Mouse (Mus musculus): ENCODE measurements around the gene Cacng8. TPM values are rescaled to one million over a fixed set of nuclear protein-coding genes. Genes with fewer than 3 reads are reported as not detected.

The Cacng8 gene
- polyA plus RNA-seq, 1 experiment from 2014 or later = 17.3 TPM

- ATAC-seq = no peak
- WGBS = 84% methylated on average over 9 of the region's 9 CpGs
Measured at GRCm38 (mm10) chr7:3382123-3382522, 8.4 kb upstream of the Cacng8 start.

GRCm38 (mm10) chr7:3384807-3385319, 5.6 kb upstream of the Cacng8 start:
- no peaks in the 10 kb centered on the region for H3K27me3 ChIP-seq (ENCODE audit: control insufficient read depth, insufficient read depth, low read depth, low read length)
- no peak overlapping the region for H3K27ac ChIP-seq (ENCODE audit: low read length)
- peaks cover 21% of the 10 kb centered on the region for H3K4me1 ChIP-seq (ENCODE audit: control insufficient read depth, insufficient read depth, low read length)
- H3K36me3 ChIP-seq (ENCODE audit: control insufficient read depth, insufficient read depth, low read length) = no peaks in the 10 kb centered on the region
- no peak overlapping the region for H3K4me2 ChIP-seq (ENCODE audit: low read length)
- H3K9me3 ChIP-seq (replicated peaks; ENCODE audit: control insufficient read depth, low read length, poor library complexity, severe bottlenecking) = no peaks in the 10 kb centered on the region
- H3K9ac ChIP-seq (ENCODE audit: low read depth, low read length) = no peak overlapping the region
- no peak for ATAC-seq
- H3K4me3 ChIP-seq (ENCODE audit: low read depth, low read length) = no peak overlapping the region
- WGBS = 88% methylated on average over 5 of the region's 5 CpGs

More at GRCm38 (mm10) chr7:3382123-3382522, 8.4 kb upstream of the Cacng8 start:
- H3K9ac ChIP-seq (ENCODE audit: low read depth, low read length) = no peak overlapping the region
- H3K9me3 ChIP-seq (replicated peaks; ENCODE audit: control insufficient read depth, low read length, poor library complexity, severe bottlenecking) = no peaks in the 10 kb centered on the region
- no peak overlapping the region for H3K4me2 ChIP-seq (ENCODE audit: low read length)
- H3K27ac ChIP-seq (ENCODE audit: low read length) = no peak overlapping the region
- H3K4me3 ChIP-seq (ENCODE audit: low read depth, low read length) = no peak overlapping the region
- H3K27me3 ChIP-seq (ENCODE audit: control insufficient read depth, insufficient read depth, low read depth, low read length) = no peaks in the 10 kb centered on the region
- H3K4me1 ChIP-seq (ENCODE audit: control insufficient read depth, insufficient read depth, low read length) = peaks cover 1% of the 10 kb centered on the region; the same call in 1 of the 2 replicates
- H3K36me3 ChIP-seq (ENCODE audit: control insufficient read depth, insufficient read depth, low read length) = no peaks in the 10 kb centered on the region

- Histone ChIP-seq H3K4me1 (ENCODE audit: control insufficient read depth, insufficient read depth, low read length) (peaks cover 21% of the 10 kb centered on the region), H3K4me3 (ENCODE audit: low read depth, low read length) (no peak overlapping the region), H3K27ac (ENCODE audit: low read length) (no peak overlapping the region), H3K9me3 (replicated peaks; ENCODE audit: control insufficient read depth, low read length, poor library complexity, severe bottlenecking) (no peaks in the 10 kb centered on the region), H3K36me3 (ENCODE audit: control insufficient read depth, insufficient read depth, low read length) (no peaks in the 10 kb centered on the region), H3K4me2 (ENCODE audit: low read length) (no peak overlapping the region), H3K27me3 (ENCODE audit: control insufficient read depth, insufficient read depth, low read depth, low read length) (no peaks in the 10 kb centered on the region), H3K9ac (ENCODE audit: low read depth, low read length) (no peak overlapping the region)
- 85% methylated on average over 6 of the region's 6 CpGs for WGBS
- ATAC-seq = no peak
Measured at GRCm38 (mm10) chr7:3386036-3386730, 4.3 kb upstream of the Cacng8 start.

- Histone ChIP-seq H3K27me3 (ENCODE audit: control insufficient read depth, insufficient read depth, low read depth, low read length) (no peaks in the 10 kb centered on the region), H3K4me3 (ENCODE audit: low read depth, low read length) (no peak overlapping the region), H3K4me1 (ENCODE audit: control insufficient read depth, insufficient read depth, low read length) (peaks cover 35% of the 10 kb centered on the region), H3K27ac (ENCODE audit: low read length) (no peak overlapping the region), H3K9me3 (replicated peaks; ENCODE audit: control insufficient read depth, low read length, poor library complexity, severe bottlenecking) (no peaks in the 10 kb centered on the region), H3K4me2 (ENCODE audit: low read length) (peak overlapping the region; percentile 64; the same call in 1 of the 2 replicates), H3K9ac (ENCODE audit: low read depth, low read length) (no peak overlapping the region), H3K36me3 (ENCODE audit: control insufficient read depth, insufficient read depth, low read length) (no peaks in the 10 kb centered on the region)
- no peak for ATAC-seq
- WGBS = 88% methylated on average over 18 of the region's 18 CpGs
Measured at GRCm38 (mm10) chr7:3387761-3388160, 2.7 kb upstream of the Cacng8 start.

GRCm38 (mm10) chr7:3388885-3389284, 1.6 kb upstream of the Cacng8 start:
- Histone ChIP-seq H3K9me3 (replicated peaks; ENCODE audit: control insufficient read depth, low read length, poor library complexity, severe bottlenecking) (no peaks in the 10 kb centered on the region), H3K9ac (ENCODE audit: low read depth, low read length) (0 out of 2 replicates have a peak overlapping the region, but pooled peaks have one; percentile 40), H3K36me3 (ENCODE audit: control insufficient read depth, insufficient read depth, low read length) (no peaks in the 10 kb centered on the region), H3K27me3 (ENCODE audit: control insufficient read depth, insufficient read depth, low read depth, low read length) (no peaks in the 10 kb centered on the region), H3K4me2 (ENCODE audit: low read length) (peak overlapping the region; percentile 64), H3K27ac (ENCODE audit: low read length) (no peak overlapping the region), H3K4me1 (ENCODE audit: control insufficient read depth, insufficient read depth, low read length) (peaks cover 45% of the 10 kb centered on the region), H3K4me3 (ENCODE audit: low read depth, low read length) (peak overlapping the region; percentile 53)
- WGBS = 68% methylated on average over 6 of the region's 6 CpGs
- no peak for ATAC-seq

DNA sequence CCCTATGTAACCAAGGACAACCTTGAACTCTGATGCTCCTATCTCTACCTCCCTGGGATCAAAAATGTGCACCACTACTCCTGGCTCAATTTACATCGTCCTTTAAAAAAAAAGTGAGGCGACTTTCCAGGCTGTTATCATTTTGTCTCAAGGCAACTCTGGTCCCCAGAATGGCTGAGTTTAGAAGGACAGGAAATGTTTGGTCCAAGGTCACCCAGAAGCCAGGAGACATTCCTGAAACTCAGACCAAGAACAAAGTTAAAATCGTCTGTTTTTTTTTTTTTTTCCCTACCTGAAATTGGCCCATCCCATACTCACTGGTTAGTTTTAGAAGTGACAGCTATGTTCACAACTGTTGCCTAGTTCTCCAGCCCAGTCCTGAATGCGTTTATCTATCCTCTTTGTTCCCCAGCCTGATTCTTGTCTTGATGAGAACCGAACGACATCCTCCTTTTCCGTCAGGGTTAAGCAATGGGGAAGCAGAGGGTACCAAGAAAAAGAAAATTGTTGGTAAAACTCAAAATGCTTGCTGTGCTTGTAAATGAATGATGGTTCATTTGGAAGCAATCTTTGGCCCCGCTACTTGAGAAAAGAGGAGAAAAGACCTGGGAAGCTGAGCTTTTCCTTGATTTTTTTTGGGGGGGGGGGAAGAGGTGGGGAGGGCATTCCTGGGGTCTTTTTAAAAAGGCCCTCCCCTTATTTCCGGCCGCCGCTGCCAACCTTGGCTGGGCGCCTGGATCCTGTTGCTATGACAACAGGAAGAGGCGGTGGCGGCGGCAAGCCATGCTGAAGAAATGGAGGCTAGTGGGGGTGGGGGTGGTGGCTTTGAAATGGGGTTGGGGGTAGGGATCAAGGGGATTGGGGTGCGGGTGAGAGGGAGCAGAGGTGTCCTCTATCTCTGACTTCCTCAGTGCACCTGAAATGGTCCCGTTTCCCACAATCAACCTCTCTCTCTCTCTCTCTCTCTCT, 755 bp upstream of the Cacng8 start:
- H3K4me1 ChIP-seq (ENCODE audit: control insufficient read depth, insufficient read depth, low read length) = peaks cover 45% of the 10 kb centered on the region
- peak; percentile 53 for ATAC-seq

GRCm38 (mm10) chr7:3391081-3391451, 583 bp downstream of the Cacng8 start:
- WGBS = 2% methylated on average over 11 of the region's 12 CpGs

More for the DNA sequence above, 755 bp upstream of the Cacng8 start:
- no peaks in the 10 kb centered on the region for H3K9me3 ChIP-seq (replicated peaks; ENCODE audit: control insufficient read depth, low read length, poor library complexity, severe bottlenecking)
- WGBS = 2% methylated on average over 16 of the region's 17 CpGs
- peak overlapping the region; percentile 64 for H3K9ac ChIP-seq (ENCODE audit: low read depth, low read length)
- H3K4me3 ChIP-seq (ENCODE audit: low read depth, low read length) = peak overlapping the region; percentile 53
- H3K4me2 ChIP-seq (ENCODE audit: low read length) = peak overlapping the region; percentile 64
- no peaks in the 10 kb centered on the region for H3K27me3 ChIP-seq (ENCODE audit: control insufficient read depth, insufficient read depth, low read depth, low read length)
- H3K36me3 ChIP-seq (ENCODE audit: control insufficient read depth, insufficient read depth, low read length) = peaks cover 4% of the 10 kb centered on the region; the same call in 1 of the 2 replicates
- peak overlapping the region; percentile 75 for H3K27ac ChIP-seq (ENCODE audit: low read length)

GRCm38 (mm10) chr7:3391809-3392208, 1.3 kb downstream of the Cacng8 start:
- Histone ChIP-seq H3K4me1 (ENCODE audit: control insufficient read depth, insufficient read depth, low read length) (peaks cover 50% of the 10 kb centered on the region), H3K9ac (ENCODE audit: low read depth, low read length) (peak overlapping the region; percentile 64), H3K4me3 (ENCODE audit: low read depth, low read length) (peak overlapping the region; percentile 53), H3K36me3 (ENCODE audit: control insufficient read depth, insufficient read depth, low read length) (peaks cover 4% of the 10 kb centered on the region; the same call in 1 of the 2 replicates), H3K4me2 (ENCODE audit: low read length) (peak overlapping the region; percentile 64), H3K9me3 (replicated peaks; ENCODE audit: control insufficient read depth, low read length, poor library complexity, severe bottlenecking) (no peaks in the 10 kb centered on the region), H3K27me3 (ENCODE audit: control insufficient read depth, insufficient read depth, low read depth, low read length) (no peaks in the 10 kb centered on the region), H3K27ac (ENCODE audit: low read length) (no peak overlapping the region; the same call in 1 of the 2 replicates)
- peak; percentile 34 for ATAC-seq
- WGBS = 5% methylated on average over 4 of the region's 4 CpGs

More at GRCm38 (mm10) chr7:3391081-3391451, 583 bp downstream of the Cacng8 start:
- peak; percentile 19 for ATAC-seq
- H3K9ac ChIP-seq (ENCODE audit: low read depth, low read length) = peak overlapping the region; percentile 64
- peaks cover 49% of the 10 kb centered on the region for H3K4me1 ChIP-seq (ENCODE audit: control insufficient read depth, insufficient read depth, low read length)
- no peaks in the 10 kb centered on the region for H3K27me3 ChIP-seq (ENCODE audit: control insufficient read depth, insufficient read depth, low read depth, low read length)
- peaks cover 4% of the 10 kb centered on the region; the same call in 1 of the 2 replicates for H3K36me3 ChIP-seq (ENCODE audit: control insufficient read depth, insufficient read depth, low read length)
- no peaks in the 10 kb centered on the region for H3K9me3 ChIP-seq (replicated peaks; ENCODE audit: control insufficient read depth, low read length, poor library complexity, severe bottlenecking)
- H3K27ac ChIP-seq (ENCODE audit: low read length) = peak overlapping the region; percentile 48
- H3K4me2 ChIP-seq (ENCODE audit: low read length) = peak overlapping the region; percentile 64
- H3K4me3 ChIP-seq (ENCODE audit: low read depth, low read length) = peak overlapping the region; percentile 53

Measured in midbrain, embryonic 16.5 days (tissue).